Mouse (Mus musculus): ENCODE results near the gene Zfp36l2. TPM values are rescaled to one million over a fixed set of nuclear protein-coding genes. Genes with fewer than 3 reads are reported as not detected.
"Not testable (repeated sequence)": the region's sequence is repeated elsewhere in the genome, so short reads cannot be mapped to it uniquely, and the experiment has no call there.

The Zfp36l2 gene
- polyA plus RNA-seq, 2 experiments = 30.9 to 80.1 TPM

DNA sequence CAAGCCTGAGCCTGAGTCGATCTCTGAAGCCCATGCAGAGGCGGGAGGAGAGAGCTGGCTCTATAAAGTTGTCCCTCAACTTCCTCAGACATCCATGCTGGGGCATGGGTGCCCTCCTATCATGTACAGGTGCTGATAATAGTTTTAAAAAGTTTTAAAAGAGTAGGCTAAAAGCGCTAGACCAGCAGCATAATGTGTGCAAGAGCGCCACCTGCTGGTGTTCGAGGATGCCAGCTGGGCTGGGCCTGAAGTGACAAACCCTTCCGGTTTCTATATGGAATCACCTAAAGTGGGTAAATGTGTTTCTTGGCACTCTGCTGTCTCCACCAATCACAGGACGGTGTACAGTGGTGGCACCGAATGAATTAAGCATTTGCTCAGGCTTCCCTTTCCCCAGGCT is 3.1 kb upstream of the Zfp36l2 start:
- Histone ChIP-seq H3K27ac (replicated peaks; ENCODE audit: low read depth, low read length) (no peak overlapping the region), H3K9me3 (ENCODE audit: control insufficient read depth, low read length) (no peaks in the 10 kb centered on the region), H3K4me2 (replicated peaks; ENCODE audit: low read depth, low read length, severe bottlenecking) (no peak overlapping the region), H3K9ac (ENCODE audit: low read depth, low read length, severe bottlenecking) (no peak overlapping the region), H3K4me3 (replicated peaks; ENCODE audit: low read length) (no peak overlapping the region), H3K27me3 (ENCODE audit: control insufficient read depth, insufficient read depth, low read length) (no peaks in the 10 kb centered on the region), H3K4me1 (ENCODE audit: control insufficient read depth, insufficient read depth, low read length) (peaks cover 24% of the 10 kb centered on the region), H3K36me3 (ENCODE audit: control insufficient read depth, insufficient read depth, low read length) (peaks cover 22% of the 10 kb centered on the region)
- no peak for TF ChIP-seq POLR2A (IDR thresholded peaks at IDR 0.05; ENCODE audit: borderline replicate concordance, extremely low read depth, insufficient read depth, insufficient read length)
- no peak for ATAC-seq (ENCODE audit: low FRiP score, low read depth)
- WGBS = 21% methylated on average over 8 of the region's 8 CpGs
- DNase-seq (ENCODE audit: low spot score) = peak; percentile 87

DNA sequence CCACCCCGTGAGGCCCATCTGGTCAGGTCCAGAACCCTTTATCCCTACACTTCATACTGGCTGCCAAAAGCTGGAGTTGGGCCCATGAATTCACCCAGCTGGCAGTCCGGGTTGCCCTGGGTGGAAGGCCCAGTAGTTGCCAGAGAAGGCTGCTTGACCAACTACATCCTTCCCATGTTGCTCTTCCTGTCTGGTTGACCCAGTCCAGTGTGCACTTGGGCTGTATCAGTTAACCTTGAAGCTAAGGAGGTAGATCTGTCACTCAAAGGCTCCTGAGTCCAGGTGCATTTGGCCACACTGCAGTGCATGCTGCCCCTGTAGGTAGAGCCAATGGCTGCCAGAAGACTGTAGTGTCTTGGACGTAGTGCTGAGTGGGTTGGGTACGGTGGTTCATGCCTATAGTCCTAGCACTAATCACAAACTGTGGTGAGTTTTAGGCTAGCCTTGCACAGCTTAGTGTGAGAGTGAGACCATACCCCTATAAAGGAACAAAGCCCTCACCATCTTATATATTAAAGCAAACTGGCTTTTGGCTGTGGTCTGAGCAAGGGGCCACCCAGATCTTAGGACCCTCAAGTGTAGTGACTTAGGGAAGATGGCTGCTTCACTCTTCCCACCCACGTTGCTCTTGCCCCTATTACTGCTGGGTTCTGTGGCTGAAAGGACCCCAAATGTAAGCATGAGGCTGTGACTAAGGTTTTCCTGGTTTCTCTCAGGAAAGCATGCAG is 1.5 kb upstream of the Zfp36l2 start:
- H3K27ac ChIP-seq (replicated peaks; ENCODE audit: low read depth, low read length) = peak overlapping the region; percentile 96
- no peaks in the 10 kb centered on the region for H3K9me3 ChIP-seq (ENCODE audit: control insufficient read depth, low read length)
- peaks cover 33% of the 10 kb centered on the region for H3K36me3 ChIP-seq (ENCODE audit: control insufficient read depth, insufficient read depth, low read length)
- peaks cover 19% of the 10 kb centered on the region for H3K4me1 ChIP-seq (ENCODE audit: control insufficient read depth, insufficient read depth, low read length)
- peak overlapping the region; percentile 90 for H3K4me2 ChIP-seq (replicated peaks; ENCODE audit: low read depth, low read length, severe bottlenecking)
- H3K9ac ChIP-seq (ENCODE audit: low read depth, low read length, severe bottlenecking) = peak overlapping the region; percentile 86; the same call in 1 of the 2 replicates
- no peaks in the 10 kb centered on the region for H3K27me3 ChIP-seq (ENCODE audit: control insufficient read depth, insufficient read depth, low read length)
- no peak for DNase-seq (ENCODE audit: low spot score)
- H3K4me3 ChIP-seq (replicated peaks; ENCODE audit: low read length) = peak overlapping the region; percentile 92
- ATAC-seq (ENCODE audit: low FRiP score, low read depth) = no peak
- WGBS = 69% methylated on average over 5 of the region's 5 CpGs
- TF ChIP-seq POLR2A (IDR thresholded peaks at IDR 0.05; ENCODE audit: borderline replicate concordance, extremely low read depth, insufficient read depth, insufficient read length) = no peak

DNA sequence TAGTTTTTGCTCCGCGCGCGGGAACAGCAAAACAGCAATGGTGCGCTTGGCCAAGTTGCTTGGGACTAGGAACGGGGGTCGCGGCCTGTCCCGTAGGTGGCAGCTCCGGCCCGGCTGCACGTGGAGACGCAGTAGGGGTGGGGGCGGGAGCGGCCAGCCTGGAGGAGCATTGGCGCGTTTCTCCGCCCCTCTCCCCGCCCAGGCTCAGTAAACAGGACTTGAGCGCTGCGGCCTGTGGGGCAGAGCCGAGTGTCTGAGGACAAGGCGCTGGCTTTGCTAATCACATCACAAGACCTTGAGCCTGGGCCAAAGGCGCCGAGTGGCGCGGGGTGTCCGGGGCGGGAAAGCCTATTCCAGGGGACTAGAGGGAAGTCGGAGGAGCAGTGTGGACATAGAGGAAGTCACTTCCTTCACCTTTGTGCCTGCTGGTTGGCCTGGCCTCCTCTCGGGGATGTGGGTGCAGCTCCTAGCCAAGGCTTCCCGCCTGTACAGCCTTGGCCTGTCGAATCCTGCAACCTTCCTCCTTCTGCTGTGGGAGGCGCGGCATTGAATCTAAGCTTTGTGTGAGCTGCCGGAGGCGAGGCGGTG is 721 bp upstream of the Zfp36l2 start:
- 4% methylated on average over 30 of the region's 38 CpGs for WGBS
- H3K4me3 ChIP-seq (replicated peaks; ENCODE audit: low read length) = peak overlapping the region; percentile 92
- H3K9ac ChIP-seq (ENCODE audit: low read depth, low read length, severe bottlenecking) = peak overlapping the region; percentile 86
- H3K27ac ChIP-seq (replicated peaks; ENCODE audit: low read depth, low read length) = peak overlapping the region; percentile 96
- peaks cover 14% of the 10 kb centered on the region for H3K4me1 ChIP-seq (ENCODE audit: control insufficient read depth, insufficient read depth, low read length)
- no peak for TF ChIP-seq POLR2A (IDR thresholded peaks at IDR 0.05; ENCODE audit: borderline replicate concordance, extremely low read depth, insufficient read depth, insufficient read length)
- peaks cover 36% of the 10 kb centered on the region for H3K36me3 ChIP-seq (ENCODE audit: control insufficient read depth, insufficient read depth, low read length)
- peak overlapping the region; percentile 90 for H3K4me2 ChIP-seq (replicated peaks; ENCODE audit: low read depth, low read length, severe bottlenecking)
- no peaks in the 10 kb centered on the region for H3K27me3 ChIP-seq (ENCODE audit: control insufficient read depth, insufficient read depth, low read length)
- peak; percentile 86 for DNase-seq (ENCODE audit: low spot score)
- no peaks in the 10 kb centered on the region for H3K9me3 ChIP-seq (ENCODE audit: control insufficient read depth, low read length)
- ATAC-seq (ENCODE audit: low FRiP score, low read depth) = peak; percentile 74

DNA sequence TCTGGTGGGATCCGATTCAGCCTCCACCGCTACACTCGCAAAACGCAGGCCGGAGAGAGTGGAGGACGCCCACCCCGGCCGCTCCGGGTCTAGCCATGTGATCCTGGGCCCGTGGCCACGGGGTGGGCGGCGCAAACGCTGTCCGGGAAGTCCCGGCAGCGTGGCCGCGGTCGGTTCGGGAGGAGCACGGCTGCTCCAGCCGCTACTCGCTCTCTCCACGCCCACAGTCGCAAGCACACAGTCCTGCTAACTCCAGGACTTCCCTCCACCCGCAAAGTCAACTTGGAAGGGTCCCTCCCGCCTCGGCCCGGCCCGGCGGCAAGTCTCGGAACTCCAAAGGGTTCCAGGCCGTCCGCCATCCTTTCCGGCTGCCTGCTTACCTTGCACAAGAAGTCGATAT is 483 bp downstream of the Zfp36l2 start:
- H3K27ac ChIP-seq (replicated peaks; ENCODE audit: low read depth, low read length) = peak overlapping the region; percentile 97
- peak; percentile 38 for ATAC-seq (ENCODE audit: low FRiP score, low read depth)

DNA sequence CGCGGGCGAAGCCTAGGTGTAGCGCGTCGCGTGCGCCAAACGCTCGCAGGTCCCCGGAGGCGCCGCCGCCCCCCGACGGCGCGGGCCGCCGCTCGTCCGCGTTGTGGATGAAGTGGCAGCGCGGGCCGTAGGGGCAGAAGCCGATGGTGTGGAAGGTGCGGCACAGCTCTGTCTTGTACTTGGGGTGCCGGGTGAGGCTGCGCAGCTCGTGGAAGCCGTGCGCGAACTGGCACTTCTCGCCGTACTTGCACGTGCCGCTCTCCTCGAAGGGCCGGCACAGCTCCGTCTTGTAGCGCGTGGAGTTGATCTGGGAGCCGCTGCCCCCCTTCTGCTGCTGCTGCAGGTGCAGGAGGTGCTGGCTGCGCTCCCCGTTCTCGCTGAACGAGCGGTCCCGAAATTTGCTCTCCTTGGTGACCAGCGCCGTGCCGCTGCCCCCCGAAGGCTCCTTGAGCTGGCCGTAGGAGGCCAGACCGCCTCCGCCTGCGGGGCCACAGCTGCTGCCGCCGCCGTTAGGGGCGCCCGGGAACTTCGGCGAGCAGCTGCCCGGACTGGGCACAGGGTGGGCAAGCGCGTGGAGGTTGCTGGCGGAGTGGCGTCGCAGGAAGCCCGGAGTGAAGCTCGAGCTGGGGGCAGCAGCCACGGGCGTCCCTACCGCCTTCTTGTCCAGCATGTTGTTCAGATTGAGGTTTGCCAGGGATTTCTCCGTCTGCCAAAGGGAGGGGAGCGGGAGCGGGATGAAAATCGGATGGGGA is 1.1 kb downstream of the Zfp36l2 start:
- peak overlapping the region; percentile 99 for H3K9ac ChIP-seq (ENCODE audit: low read depth, low read length, severe bottlenecking)
- DNase-seq (ENCODE audit: low spot score) (no peak), ATAC-seq (ENCODE audit: low FRiP score, low read depth) (no peak)
- H3K27ac ChIP-seq (replicated peaks; ENCODE audit: low read depth, low read length) = peak overlapping the region; percentile 97
- H3K4me2 ChIP-seq (replicated peaks; ENCODE audit: low read depth, low read length, severe bottlenecking) = peak overlapping the region; percentile 49
- 2% methylated on average over 74 of the region's 80 CpGs for WGBS
- H3K4me3 ChIP-seq (replicated peaks; ENCODE audit: low read length) = peak overlapping the region; percentile 92
- H3K9me3 ChIP-seq (ENCODE audit: control insufficient read depth, low read length) = no peaks in the 10 kb centered on the region
- no peaks in the 10 kb centered on the region for H3K27me3 ChIP-seq (ENCODE audit: control insufficient read depth, insufficient read depth, low read length)
- H3K36me3 ChIP-seq (ENCODE audit: control insufficient read depth, insufficient read depth, low read length) = peaks cover 29% of the 10 kb centered on the region
- peaks cover 32% of the 10 kb centered on the region for H3K4me1 ChIP-seq (ENCODE audit: control insufficient read depth, insufficient read depth, low read length)
- TF ChIP-seq POLR2A (IDR thresholded peaks at IDR 0.05; ENCODE audit: borderline replicate concordance, extremely low read depth, insufficient read depth, insufficient read length) = no peak

More for the DNA sequence above, 483 bp downstream of the Zfp36l2 start:
- Histone ChIP-seq H3K36me3 (ENCODE audit: control insufficient read depth, insufficient read depth, low read length) (peaks cover 32% of the 10 kb centered on the region), H3K9ac (ENCODE audit: low read depth, low read length, severe bottlenecking) (peak overlapping the region; percentile 99), H3K4me2 (replicated peaks; ENCODE audit: low read depth, low read length, severe bottlenecking) (peak overlapping the region; percentile 90), H3K4me3 (replicated peaks; ENCODE audit: low read length) (peak overlapping the region; percentile 92), H3K4me1 (ENCODE audit: control insufficient read depth, insufficient read depth, low read length) (peaks cover 25% of the 10 kb centered on the region)
- not testable (repeated sequence) for H3K27me3 ChIP-seq (ENCODE audit: control insufficient read depth, insufficient read depth, low read length); DNase-seq (ENCODE audit: low spot score); H3K9me3 ChIP-seq (ENCODE audit: control insufficient read depth, low read length)
- 2% methylated on average over 7 of the region's 37 CpGs for WGBS

Data from limb, embryonic 14.5 days (tissue).